Mouse (Mus musculus) neural tube, embryonic 14.5 days (tissue): ENCODE results near the gene Ctdsp2. TPM values are rescaled to one million over a fixed set of nuclear protein-coding genes. Genes with fewer than 3 reads are reported as not detected.

Experiments used
- ATAC-seq: fragments of 200-750 bp; cut with Nextera tagmentation; 2 replicates; pipeline ENCODE4 v1.8.0; 2017; ENCODE audit warnings: low read depth, mild to moderate bottlenecking, moderate TSS enrichment, moderate library complexity
- H3K27ac ChIP-seq: fragments of 300-500 bp; sonication (generic); 2 replicates; pipeline ENCODE4 v1.5.1; 2014; ENCODE audit warnings: low read depth, mild to moderate bottlenecking, control low read depth, low read length, moderate library complexity, mixed read lengths
- H3K27me3 ChIP-seq: fragments of 300-500 bp; sonication (generic); 2 replicates; pipeline ENCODE4 v1.6.1; 2014; ENCODE audit warnings: low read length; ENCODE audit not compliant: control insufficient read depth, insufficient read depth
- H3K36me3 ChIP-seq: fragments of 300-500 bp; sonication (generic); 2 replicates; pipeline ENCODE4 v1.6.1; 2014; ENCODE audit warnings: low read length, mixed read lengths; ENCODE audit not compliant: control insufficient read depth, insufficient read depth
- H3K4me1 ChIP-seq: fragments of 300-500 bp; sonication (generic); 2 replicates; pipeline ENCODE4 v1.6.1; 2014; ENCODE audit warnings: low read length; ENCODE audit not compliant: control insufficient read depth, insufficient read depth
- H3K4me2 ChIP-seq: fragments of 300-500 bp; sonication (generic); 2 replicates; pipeline ENCODE4 v1.6.1; 2014; ENCODE audit warnings: mild to moderate bottlenecking, low read depth, low read length, control low read depth
- H3K4me3 ChIP-seq: fragments of 300-500 bp; sonication (generic); 2 replicates; pipeline ENCODE4 v1.5.1; 2014; ENCODE audit warnings: low read depth, low read length, control low read depth, mixed read lengths
- H3K9ac ChIP-seq: fragments of 300-500 bp; sonication (generic); replicated peaks from 2 replicates; pipeline ENCODE4 v1.6.1; 2014; ENCODE audit warnings: low read depth, mild to moderate bottlenecking, control low read depth, low read length, mixed read lengths
- H3K9me3 ChIP-seq: fragments of 300-500 bp; sonication (generic); 2 replicates; pipeline ENCODE4 v1.6.1; 2016; ENCODE audit warnings: low read length; ENCODE audit not compliant: control insufficient read depth
- WGBS: fragments of 180-500 bp; shearing (Covaris S2); extraction: QIAGEN DNeasy Blood & Tissue Kit; methylation state at CpG from one replicate; pipeline ENCODE4 v1.1.7; 2014; 5-methylcytosine and 5-hydroxymethylcytosine counted together
- polyA plus RNA-seq: library from polyadenylated mRNA; unstranded; fragments of >200 nt; fragmentation: Nextera tagmentation; extraction: Ambion mirVana; gene quantifications from 2 replicates; pipeline ENCODE4 v1.2.1, GENCODE M21; 2014

Ctdsp2 gene
- polyA plus RNA-seq, 1 experiment from 2014 or later: 15.1 TPM

GRCm38 (mm10) chr10:126991676-126992075 lies 13.2 kb downstream of the Ctdsp2 start:
- 8% methylated on average over 3 of the region's 3 CpGs for WGBS
- Histone ChIP-seq H3K9ac (no peak overlapping the region), H3K27me3 (no peaks in the 10 kb centered on the region), H3K27ac (no peak overlapping the region), H3K4me1 (peaks cover 21% of the 10 kb centered on the region), H3K36me3 (peaks cover 29% of the 10 kb centered on the region), H3K9me3 (no peaks in the 10 kb centered on the region), H3K4me2 (no peak overlapping the region), H3K4me3 (no peak overlapping the region)
- no peak for ATAC-seq

- 95% methylated on average over 3 of the region's 3 CpGs for WGBS
- Histone ChIP-seq H3K27me3 (no peaks in the 10 kb centered on the region), H3K9ac (no peak overlapping the region), H3K4me3 (no peak overlapping the region), H3K9me3 (no peaks in the 10 kb centered on the region), H3K4me1 (peaks cover 4% of the 10 kb centered on the region), H3K4me2 (no peak overlapping the region), H3K27ac (no peak overlapping the region), H3K36me3 (peaks cover 41% of the 10 kb centered on the region)
- ATAC-seq: no peak
These were observed 15.1 kb downstream of the Ctdsp2 start for GRCm38 (mm10) chr10:126993621-126994020.

- H3K27me3 ChIP-seq: no peaks in the 10 kb centered on the region
- H3K4me2 ChIP-seq: no peak overlapping the region
- no peaks in the 10 kb centered on the region for H3K9me3 ChIP-seq
- no peak overlapping the region for H3K4me3 ChIP-seq
- peaks cover 43% of the 10 kb centered on the region for H3K36me3 ChIP-seq
- no peak overlapping the region for H3K27ac ChIP-seq
- no peak overlapping the region for H3K9ac ChIP-seq
- H3K4me1 ChIP-seq: no peaks in the 10 kb centered on the region
- ATAC-seq: no peak
- WGBS: 82% methylated on average over 13 of the region's 13 CpGs
These were observed 19.0 kb downstream of the Ctdsp2 start for GRCm38 (mm10) chr10:126997340-126998113.

GRCm38 (mm10) chr10:127000529-127000928 lies 22.0 kb downstream of the Ctdsp2 start, which contains the start of gene Avil:
Avil (plus strand) TSS chr10:127000709.
- 89% methylated on average over 5 of the region's 5 CpGs for WGBS
- H3K9ac ChIP-seq: no peak within 1 kb of the TSS
- no peak within 1 kb of the TSS for H3K27ac ChIP-seq
- no peak within 1 kb of the TSS for H3K4me2 ChIP-seq
- peaks cover 18% of the 10 kb centered on the region for H3K36me3 ChIP-seq
- ATAC-seq: no peak
- no peaks in the 10 kb centered on the region for H3K4me1 ChIP-seq
- H3K27me3 ChIP-seq: no peaks in the 10 kb centered on the region
- no peaks in the 10 kb centered on the region for H3K9me3 ChIP-seq
- no peak within 1 kb of the TSS for H3K4me3 ChIP-seq

- no peak overlapping the region for H3K4me3 ChIP-seq
- 86% methylated on average over 9 of the region's 9 CpGs for WGBS
- H3K9ac ChIP-seq: no peak overlapping the region
- H3K4me1 ChIP-seq: no peaks in the 10 kb centered on the region
- H3K27ac ChIP-seq: no peak overlapping the region
- no peak overlapping the region for H3K4me2 ChIP-seq
- H3K9me3 ChIP-seq: no peaks in the 10 kb centered on the region
- H3K36me3 ChIP-seq: peaks cover 18% of the 10 kb centered on the region
- H3K27me3 ChIP-seq: no peaks in the 10 kb centered on the region
- no peak for ATAC-seq
These were observed 22.8 kb downstream of the Ctdsp2 start for GRCm38 (mm10) chr10:127001297-127001696.

GRCm38 (mm10) chr10:127002056-127002455 lies 23.5 kb downstream of the Ctdsp2 start:
- Histone ChIP-seq H3K9me3 (no peaks in the 10 kb centered on the region), H3K9ac (no peak overlapping the region), H3K27me3 (no peaks in the 10 kb centered on the region), H3K4me2 (no peak overlapping the region), H3K4me1 (no peaks in the 10 kb centered on the region), H3K4me3 (no peak overlapping the region), H3K27ac (no peak overlapping the region), H3K36me3 (peaks cover 18% of the 10 kb centered on the region)
- 59% methylated on average over 1 of the region's 1 CpGs for WGBS
- no peak for ATAC-seq

GRCm38 (mm10) chr10:127002765-127003164 lies 24.2 kb downstream of the Ctdsp2 start:
- Histone ChIP-seq H3K4me3 (no peak overlapping the region), H3K27ac (no peak overlapping the region), H3K9ac (no peak overlapping the region), H3K9me3 (no peaks in the 10 kb centered on the region), H3K4me2 (no peak overlapping the region), H3K36me3 (peaks cover 12% of the 10 kb centered on the region; the same call in 1 of the 2 replicates), H3K27me3 (no peaks in the 10 kb centered on the region), H3K4me1 (no peaks in the 10 kb centered on the region)
- WGBS: 95% methylated on average over 5 of the region's 5 CpGs
- ATAC-seq: no peak

- no peak for ATAC-seq
- Histone ChIP-seq H3K9ac (no peak overlapping the region), H3K27ac (no peak overlapping the region), H3K9me3 (no peaks in the 10 kb centered on the region), H3K36me3 (0 out of 2 replicates have a peak, but pooled peaks cover 6% of the 10 kb centered on the region), H3K4me2 (no peak overlapping the region), H3K4me1 (no peaks in the 10 kb centered on the region), H3K4me3 (no peak overlapping the region), H3K27me3 (no peaks in the 10 kb centered on the region)
- 89% methylated on average over 8 of the region's 8 CpGs for WGBS
These were observed 24.8 kb downstream of the Ctdsp2 start for GRCm38 (mm10) chr10:127003334-127003733.

- H3K4me3 ChIP-seq: no peak overlapping the region
- no peak overlapping the region for H3K9ac ChIP-seq
- no peaks in the 10 kb centered on the region for H3K9me3 ChIP-seq
- 0 out of 2 replicates have a peak, but pooled peaks cover 6% of the 10 kb centered on the region for H3K36me3 ChIP-seq
- H3K27ac ChIP-seq: no peak overlapping the region
- H3K4me2 ChIP-seq: no peak overlapping the region
- no peak for ATAC-seq
- WGBS: 85% methylated on average over 7 of the region's 7 CpGs
- H3K4me1 ChIP-seq: no peaks in the 10 kb centered on the region
- no peaks in the 10 kb centered on the region for H3K27me3 ChIP-seq
These were observed 25.3 kb downstream of the Ctdsp2 start for GRCm38 (mm10) chr10:127003806-127004205.
